Mouse (Mus musculus): ENCODE results near the gene Fndc3b. TPM values are rescaled to one million over a fixed set of nuclear protein-coding genes. Genes with fewer than 3 reads are reported as not detected.
"Not testable (repeated sequence)": the region's sequence is repeated elsewhere in the genome, so short reads cannot be mapped to it uniquely, and the experiment has no call there.

Gene Fndc3b
- polyA plus RNA-seq, 1 experiment from 2014 or later, result 14.6 TPM

- WGBS, result 91% methylated on average over 2 of the region's 2 CpGs
- Histone ChIP-seq H3K4me3 (no peak overlapping the region), H3K36me3 (peaks cover 2% of the 10 kb centered on the region; the same call in 1 of the 2 replicates), H3K27me3 (no peaks in the 10 kb centered on the region), H3K9me3 (no peaks in the 10 kb centered on the region), H3K9ac (replicated peaks) (no peak overlapping the region), H3K27ac (replicated peaks) (no peak overlapping the region), H3K4me1 (no peaks in the 10 kb centered on the region), H3K4me2 (replicated peaks) (no peak overlapping the region)
- no peak for ATAC-seq (ENCODE audit: low FRiP score, low read depth)
Measured at GRCm38 (mm10) chr3:27479378-27479777, 231.7 kb downstream of the Fndc3b start.

DNA sequence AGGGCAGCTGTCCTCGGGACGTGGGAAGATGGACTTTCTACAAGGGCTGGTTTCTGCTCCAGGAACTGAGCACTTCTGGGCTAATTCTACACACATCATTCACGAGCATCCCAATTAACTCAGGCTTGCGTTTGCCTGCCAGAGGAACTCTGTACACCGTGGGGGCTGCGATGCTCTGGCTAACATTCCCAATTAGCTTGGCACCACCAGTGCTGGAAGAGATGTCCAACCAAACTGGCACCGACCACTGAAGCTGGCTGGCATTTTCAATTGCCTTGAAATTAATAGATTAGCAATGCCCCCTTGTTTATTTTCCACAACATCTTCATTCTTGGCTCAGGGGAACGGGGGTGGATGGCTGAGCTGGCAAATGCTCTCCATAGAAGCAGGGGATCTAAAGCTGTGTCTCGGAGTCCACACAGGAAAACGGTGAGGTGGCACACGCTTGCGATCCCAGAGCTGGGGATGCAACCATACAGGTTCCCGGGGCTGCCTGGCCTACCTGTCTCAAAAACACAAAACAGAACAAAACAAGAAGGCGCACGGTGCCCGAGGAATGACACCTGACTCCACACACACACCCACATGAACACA is 232.4 kb downstream of the Fndc3b start:
- Histone ChIP-seq H3K9ac (replicated peaks) (no peak overlapping the region), H3K4me3 (no peak overlapping the region), H3K9me3 (no peaks in the 10 kb centered on the region), H3K27ac (replicated peaks) (no peak overlapping the region), H3K36me3 (peaks cover 7% of the 10 kb centered on the region; the same call in 1 of the 2 replicates), H3K27me3 (no peaks in the 10 kb centered on the region), H3K4me2 (replicated peaks) (no peak overlapping the region), H3K4me1 (no peaks in the 10 kb centered on the region)
- no peak for ATAC-seq (ENCODE audit: low FRiP score, low read depth)
- WGBS, result 94% methylated on average over 16 of the region's 16 CpGs

- not testable (repeated sequence) for H3K27ac ChIP-seq (replicated peaks); H3K27me3 ChIP-seq; H3K9me3 ChIP-seq; H3K36me3 ChIP-seq; ATAC-seq (ENCODE audit: low FRiP score, low read depth); H3K4me3 ChIP-seq; H3K4me1 ChIP-seq; H3K4me2 ChIP-seq (replicated peaks); H3K9ac ChIP-seq (replicated peaks)
- 93% methylated on average over 3 of the region's 3 CpGs for WGBS
Measured at GRCm38 (mm10) chr3:27477749-27478148, 233.4 kb downstream of the Fndc3b start.

DNA sequence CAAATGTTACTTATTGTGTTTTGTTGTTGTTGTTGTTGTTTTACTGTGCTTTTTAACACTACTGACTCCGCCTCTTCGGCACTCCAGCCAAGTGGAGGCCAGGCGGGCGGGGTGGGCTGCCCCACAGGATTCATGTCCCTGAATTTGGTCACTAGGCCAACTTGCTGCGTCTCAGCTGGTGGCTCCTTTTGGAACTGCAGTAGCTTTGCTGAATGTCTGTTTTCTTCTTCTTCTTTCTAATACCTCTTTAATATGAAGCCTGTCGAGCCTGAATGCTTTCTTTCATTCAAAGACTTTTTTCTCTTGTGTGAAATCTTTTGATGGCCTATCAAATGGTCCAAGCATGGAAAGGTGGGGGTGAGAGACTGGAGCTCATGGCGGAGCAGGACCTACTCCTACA is 235.2 kb downstream of the Fndc3b start:
- ATAC-seq (ENCODE audit: low FRiP score, low read depth), result no peak
- Histone ChIP-seq H3K9ac (replicated peaks) (no peak overlapping the region), H3K4me2 (replicated peaks) (no peak overlapping the region), H3K27me3 (no peaks in the 10 kb centered on the region), H3K4me1 (no peaks in the 10 kb centered on the region), H3K9me3 (no peaks in the 10 kb centered on the region), H3K4me3 (no peak overlapping the region), H3K27ac (replicated peaks) (no peak overlapping the region), H3K36me3 (peaks cover 7% of the 10 kb centered on the region; the same call in 1 of the 2 replicates)
- WGBS, result 78% methylated on average over 7 of the region's 7 CpGs

DNA sequence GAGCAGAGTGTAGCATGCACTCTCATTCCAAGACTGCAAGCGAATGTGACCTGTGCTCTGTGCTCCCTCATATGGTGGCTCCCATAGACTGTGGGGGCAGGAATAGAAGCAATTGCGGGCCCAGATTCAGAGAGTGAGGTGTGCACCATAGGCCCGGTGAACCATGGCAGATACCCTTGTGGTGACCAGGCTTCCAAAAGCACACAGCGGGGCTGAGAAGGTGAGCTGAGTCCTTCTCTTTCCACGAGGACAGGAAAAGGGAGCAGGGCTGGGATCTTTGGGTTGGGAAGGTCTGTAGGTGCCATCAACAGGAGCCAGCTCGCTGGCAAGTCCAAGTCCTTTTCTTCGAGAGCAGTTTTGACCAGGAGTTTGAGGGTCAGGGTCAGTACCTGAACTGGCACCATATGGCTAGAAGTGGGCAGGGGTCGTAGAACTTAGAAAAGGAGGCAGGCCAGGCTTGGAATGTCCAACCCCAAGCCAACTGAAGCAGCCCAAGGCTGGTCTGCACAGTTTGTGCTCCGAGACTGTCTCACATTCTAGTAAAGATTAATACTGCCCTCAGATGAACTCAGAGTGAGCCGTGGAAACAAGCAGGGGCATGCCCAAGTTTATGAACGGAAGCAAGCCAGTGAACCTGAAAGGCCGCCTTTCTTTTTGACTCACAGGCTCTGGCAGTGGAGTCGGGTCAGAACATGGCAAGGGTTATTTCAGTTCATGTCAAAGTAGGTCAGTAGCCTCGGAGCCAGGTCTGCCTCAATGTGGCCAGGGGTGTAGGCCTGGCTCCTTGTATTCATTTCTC is 237.1 kb downstream of the Fndc3b start:
- 92% methylated on average over 14 of the region's 14 CpGs for WGBS
- Histone ChIP-seq H3K27me3 (no peaks in the 10 kb centered on the region), H3K4me1 (no peaks in the 10 kb centered on the region), H3K9me3 (no peaks in the 10 kb centered on the region), H3K27ac (replicated peaks) (no peak overlapping the region), H3K4me3 (no peak overlapping the region), H3K36me3 (peaks cover 12% of the 10 kb centered on the region; the same call in 1 of the 2 replicates), H3K9ac (replicated peaks) (no peak overlapping the region), H3K4me2 (replicated peaks) (no peak overlapping the region)
- ATAC-seq (ENCODE audit: low FRiP score, low read depth), result no peak

GRCm38 (mm10) chr3:27472846-27473245 is 238.3 kb downstream of the Fndc3b start:
- Histone ChIP-seq H3K9me3 (no peaks in the 10 kb centered on the region), H3K9ac (replicated peaks) (no peak overlapping the region), H3K27me3 (no peaks in the 10 kb centered on the region), H3K36me3 (peaks cover 12% of the 10 kb centered on the region; the same call in 1 of the 2 replicates), H3K4me1 (no peaks in the 10 kb centered on the region), H3K4me2 (replicated peaks) (no peak overlapping the region), H3K27ac (replicated peaks) (no peak overlapping the region), H3K4me3 (no peak overlapping the region)
- 99% methylated on average over 3 of the region's 3 CpGs for WGBS
- ATAC-seq (ENCODE audit: low FRiP score, low read depth), result no peak

- Histone ChIP-seq H3K4me2 (replicated peaks) (no peak overlapping the region), H3K27ac (replicated peaks) (no peak overlapping the region), H3K27me3 (no peaks in the 10 kb centered on the region), H3K9ac (replicated peaks) (no peak overlapping the region), H3K4me3 (no peak overlapping the region), H3K4me1 (no peaks in the 10 kb centered on the region), H3K36me3 (peaks cover 12% of the 10 kb centered on the region; the same call in 1 of the 2 replicates), H3K9me3 (no peaks in the 10 kb centered on the region)
- 92% methylated on average over 8 of the region's 8 CpGs for WGBS
- no peak for ATAC-seq (ENCODE audit: low FRiP score, low read depth)
Measured at GRCm38 (mm10) chr3:27470781-27471180, 240.3 kb downstream of the Fndc3b start.

DNA sequence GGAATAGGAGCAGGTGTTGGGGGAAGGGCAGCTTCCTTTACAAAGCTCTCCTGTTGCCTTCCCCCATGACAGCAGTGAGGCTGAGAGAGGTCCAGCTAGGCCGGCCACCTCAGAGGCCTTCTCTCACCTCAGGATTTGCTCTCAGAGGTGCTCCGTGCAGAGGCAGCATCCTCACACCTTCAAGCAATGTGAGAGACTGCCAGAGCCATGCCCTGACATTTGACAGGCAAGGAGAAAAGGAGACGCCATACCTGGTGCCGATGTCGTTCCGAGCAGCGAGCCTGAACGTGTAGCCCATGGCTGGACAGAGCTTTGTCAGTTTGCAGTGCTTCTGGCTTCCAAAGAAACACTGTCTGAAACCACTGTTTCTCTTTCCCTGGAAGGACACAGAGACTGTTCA is 241.1 kb downstream of the Fndc3b start:
- H3K4me1 ChIP-seq, result no peaks in the 10 kb centered on the region
- H3K27ac ChIP-seq (replicated peaks), result no peak overlapping the region
- no peak overlapping the region for H3K4me2 ChIP-seq (replicated peaks)
- no peaks in the 10 kb centered on the region for H3K27me3 ChIP-seq
- 94% methylated on average over 8 of the region's 8 CpGs for WGBS
- no peaks in the 10 kb centered on the region for H3K9me3 ChIP-seq
- H3K9ac ChIP-seq (replicated peaks), result no peak overlapping the region
- peaks cover 12% of the 10 kb centered on the region; the same call in 1 of the 2 replicates for H3K36me3 ChIP-seq
- no peak for ATAC-seq (ENCODE audit: low FRiP score, low read depth)
- H3K4me3 ChIP-seq, result no peak overlapping the region

DNA sequence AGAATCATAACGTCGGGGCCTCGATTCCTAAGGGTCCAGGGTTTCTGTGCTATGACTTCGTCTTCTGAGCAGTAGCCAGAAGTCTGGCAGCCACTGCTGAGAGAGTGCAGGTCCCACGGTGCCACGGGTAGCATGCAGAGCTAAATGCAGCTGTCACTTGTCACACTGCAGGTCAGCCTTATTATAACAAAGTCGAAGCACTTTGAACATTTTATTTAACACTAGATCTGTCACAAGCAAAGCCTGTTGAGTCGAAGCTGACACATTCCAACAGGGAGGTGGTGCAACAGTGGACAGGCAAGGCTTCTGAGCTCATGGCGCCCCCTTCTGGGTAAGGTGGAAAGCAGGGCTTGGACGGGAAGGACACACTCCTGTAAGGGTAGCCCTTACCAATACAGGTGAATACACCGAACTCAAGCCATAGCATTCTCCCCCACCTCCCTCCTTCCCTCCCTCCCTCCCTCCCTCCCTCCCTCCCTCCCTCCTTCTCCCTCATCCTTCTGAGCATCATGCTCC is 243.5 kb downstream of the Fndc3b start:
- 79% methylated on average over 11 of the region's 11 CpGs for WGBS
- Histone ChIP-seq H3K36me3 (peaks cover 14% of the 10 kb centered on the region; the same call in 1 of the 2 replicates), H3K9me3 (no peaks in the 10 kb centered on the region), H3K27me3 (no peaks in the 10 kb centered on the region), H3K4me1 (no peaks in the 10 kb centered on the region), H3K4me2 (replicated peaks) (no peak overlapping the region), H3K9ac (replicated peaks) (no peak overlapping the region), H3K27ac (replicated peaks) (no peak overlapping the region), H3K4me3 (no peak overlapping the region)
- no peak for ATAC-seq (ENCODE audit: low FRiP score, low read depth)

GRCm38 (mm10) chr3:27466297-27466901 is 244.7 kb downstream of the Fndc3b start:
- no peaks in the 10 kb centered on the region for H3K27me3 ChIP-seq
- no peak for ATAC-seq (ENCODE audit: low FRiP score, low read depth)
- H3K9ac ChIP-seq (replicated peaks), result no peak overlapping the region
- no peak overlapping the region for H3K27ac ChIP-seq (replicated peaks)
- no peak overlapping the region for H3K4me2 ChIP-seq (replicated peaks)
- peaks cover 20% of the 10 kb centered on the region; the same call in 1 of the 2 replicates for H3K36me3 ChIP-seq
- WGBS, result 80% methylated on average over 7 of the region's 7 CpGs
- H3K4me3 ChIP-seq, result no peak overlapping the region
- H3K4me1 ChIP-seq, result no peaks in the 10 kb centered on the region
- no peaks in the 10 kb centered on the region for H3K9me3 ChIP-seq

- Histone ChIP-seq H3K4me2 (replicated peaks) (no peak overlapping the region), H3K27me3 (no peaks in the 10 kb centered on the region), H3K4me3 (no peak overlapping the region), H3K9me3 (no peaks in the 10 kb centered on the region), H3K4me1 (no peaks in the 10 kb centered on the region), H3K27ac (replicated peaks) (no peak overlapping the region), H3K9ac (replicated peaks) (no peak overlapping the region), H3K36me3 (peaks cover 31% of the 10 kb centered on the region; the same call in 1 of the 2 replicates)
- no peak for ATAC-seq (ENCODE audit: low FRiP score, low read depth)
- 93% methylated on average over 7 of the region's 7 CpGs for WGBS
Measured at GRCm38 (mm10) chr3:27463373-27463772, 247.7 kb downstream of the Fndc3b start.

DNA sequence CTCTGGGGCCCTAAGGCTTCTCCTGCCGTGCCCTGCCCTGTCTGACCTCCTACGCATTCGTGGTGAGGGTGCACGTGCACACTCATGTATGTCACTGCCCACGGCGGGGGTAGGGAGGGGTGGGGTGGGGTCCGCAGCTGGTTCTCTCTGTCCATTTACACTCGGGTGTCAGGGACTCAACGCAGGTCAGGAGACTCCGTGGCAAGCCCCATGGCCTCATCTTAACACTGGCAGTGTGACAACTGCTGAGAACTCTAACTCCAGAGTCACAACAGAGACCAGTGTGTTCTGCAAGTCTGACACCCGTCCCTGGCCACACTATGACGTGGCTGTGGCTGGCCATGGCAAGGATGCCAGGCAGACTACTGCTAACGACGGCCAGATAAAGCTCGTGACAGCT is 248.2 kb downstream of the Fndc3b start:
- H3K9me3 ChIP-seq, result no peaks in the 10 kb centered on the region
- no peak overlapping the region for H3K4me3 ChIP-seq
- no peak for ATAC-seq (ENCODE audit: low FRiP score, low read depth)
- 90% methylated on average over 14 of the region's 15 CpGs for WGBS
- H3K27ac ChIP-seq (replicated peaks), result no peak overlapping the region
- peaks cover 32% of the 10 kb centered on the region; the same call in 1 of the 2 replicates for H3K36me3 ChIP-seq
- H3K9ac ChIP-seq (replicated peaks), result no peak overlapping the region
- H3K4me2 ChIP-seq (replicated peaks), result no peak overlapping the region
- no peaks in the 10 kb centered on the region for H3K27me3 ChIP-seq
- no peaks in the 10 kb centered on the region for H3K4me1 ChIP-seq

Measured in midbrain, embryonic 12.5 days (tissue).